ENCODE assay signal across 8 mouse cellular contexts in the genomic region with DNA sequence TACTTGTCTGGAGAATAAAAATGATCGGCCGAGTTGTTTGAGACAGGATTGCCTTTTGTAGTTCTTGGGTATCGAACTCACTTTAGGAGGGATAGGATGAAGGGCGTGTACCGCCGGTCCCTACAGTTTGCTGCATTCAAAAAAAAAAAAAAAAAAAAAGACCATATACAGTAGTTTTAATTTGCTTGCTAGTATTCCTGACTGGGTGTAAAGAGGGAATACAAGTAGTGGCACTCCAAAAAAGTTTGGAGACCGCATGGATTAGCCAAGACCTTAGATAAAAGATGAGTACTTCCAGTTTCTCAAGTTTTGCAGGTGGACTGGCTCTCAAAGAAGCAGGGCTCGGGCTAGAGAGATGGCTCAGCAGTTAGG. TPM values are rescaled to one million over a fixed set of nuclear protein-coding genes. Genes with fewer than 3 reads are reported as not detected.
DNase-seq lines count a peak whose midpoint lies in the region; ATAC-seq and TF ChIP-seq lines count a peak whose summit lies in the region.

No protein-coding gene starts in this region.

- peak overlapping the region; percentile 82 for H3K9ac ChIP-seq in heart, embryonic 15.5 days
- H3K9ac ChIP-seq in hindbrain, embryonic 12.5 days: peak overlapping the region; percentile 95
- H3K9ac ChIP-seq in midbrain, embryonic 12.5 days (replicated peaks): peak overlapping the region; percentile 90

- no peak for TF ChIP-seq POLR2A in bone marrow, adult 2 months (IDR thresholded peaks at IDR 0.05; ENCODE audit: borderline replicate concordance, control insufficient read depth, low read depth, low read length)

- TF ChIP-seq CTCF in bone marrow, adult 2 months (IDR thresholded peaks at IDR 0.05; ENCODE audit: control insufficient read depth, insufficient read depth, low read length): no peak

- H3K27ac ChIP-seq in heart, embryonic 15.5 days: peak overlapping the region; percentile 84
- H3K27ac ChIP-seq in bone marrow, adult 2 months (ENCODE audit: control insufficient read depth, insufficient read depth, low read depth, low read length, poor library complexity): peak overlapping the region; percentile 99
- no peak overlapping the region; the same call in 1 of the 2 replicates for H3K27ac ChIP-seq in hindbrain, embryonic 12.5 days
- H3K27ac ChIP-seq in midbrain, embryonic 12.5 days (replicated peaks): peak overlapping the region; percentile 68; the same call in 1 of the 2 replicates

- peaks cover 36% of the 10 kb centered on the region for H3K36me3 ChIP-seq in heart, embryonic 15.5 days
- H3K36me3 ChIP-seq in hindbrain, embryonic 12.5 days: peaks cover 31% of the 10 kb centered on the region
- H3K36me3 ChIP-seq in midbrain, embryonic 12.5 days: peaks cover 32% of the 10 kb centered on the region

- H3K4me2 ChIP-seq in heart, embryonic 15.5 days: peak overlapping the region; percentile 62
- peak overlapping the region; percentile 83 for H3K4me2 ChIP-seq in hindbrain, embryonic 12.5 days (replicated peaks)
- H3K4me2 ChIP-seq in midbrain, embryonic 12.5 days (replicated peaks): peak overlapping the region; percentile 76

- DNase-seq in heart, postnatal 10 days: no peak
- no peak for DNase-seq in thymus, postnatal 14 days
- DNase-seq in spleen, postnatal 36 days (ENCODE audit: low spot score in 2 of 2): no peak
- no peak for DNase-seq in thymus, adult 18-20 months

- peaks cover 18% of the 10 kb centered on the region for H3K4me1 ChIP-seq in heart, embryonic 15.5 days (replicated peaks)
- no peaks in the 10 kb centered on the region; the same call in 1 of the 2 replicates for H3K4me1 ChIP-seq in bone marrow, adult 2 months (ENCODE audit: control insufficient read depth, insufficient read depth, low read length)
- H3K4me1 ChIP-seq in hindbrain, embryonic 12.5 days: peaks cover 11% of the 10 kb centered on the region
- H3K4me1 ChIP-seq in midbrain, embryonic 12.5 days: peaks cover 17% of the 10 kb centered on the region

- peak overlapping the region; percentile 79 for H3K4me3 ChIP-seq in heart, embryonic 15.5 days
- H3K4me3 ChIP-seq in bone marrow, adult 2 months (replicated peaks; ENCODE audit: control insufficient read depth, low read depth, low read length): peak overlapping the region; percentile 66
- peak overlapping the region; percentile 97 for H3K4me3 ChIP-seq in hindbrain, embryonic 12.5 days
- H3K4me3 ChIP-seq in midbrain, embryonic 12.5 days: peak overlapping the region; percentile 98

- ATAC-seq in heart, embryonic 15.5 days (replicated peaks; ENCODE audit: insufficient number of reproducible peaks, insufficient read depth, low FRiP score, low read depth): no peak
- no peak for ATAC-seq in hindbrain, embryonic 12.5 days (ENCODE audit: low FRiP score)
- ATAC-seq in midbrain, embryonic 12.5 days (ENCODE audit: low FRiP score, low read depth): no peak

- H3K27me3 ChIP-seq in heart, embryonic 15.5 days: no peaks in the 10 kb centered on the region
- 0 out of 2 replicates have a peak, but pooled peaks cover 6% of the 10 kb centered on the region for H3K27me3 ChIP-seq in hindbrain, embryonic 12.5 days
- no peaks in the 10 kb centered on the region for H3K27me3 ChIP-seq in midbrain, embryonic 12.5 days

- intact Hi-C loops in heart, postnatal 10 days (cut with DNase I): loop anchor here (5.0 kb wide), 1 partner anchor 184 kb away; no protein-coding TSS in a partner anchor

- H3K9me3 ChIP-seq in heart, embryonic 15.5 days (replicated peaks): no peaks in the 10 kb centered on the region
- H3K9me3 ChIP-seq in hindbrain, embryonic 12.5 days (replicated peaks): no peaks in the 10 kb centered on the region
- H3K9me3 ChIP-seq in midbrain, embryonic 12.5 days: no peaks in the 10 kb centered on the region

- 5% methylated on average over 8 of the region's 8 CpGs for WGBS in heart, embryonic 15.5 days
- 8% methylated on average over 8 of the region's 8 CpGs for WGBS in bone marrow, adult 2 months
- WGBS in hindbrain, embryonic 12.5 days: 13% methylated on average over 8 of the region's 8 CpGs
- WGBS in midbrain, embryonic 12.5 days: 11% methylated on average over 8 of the region's 8 CpGs

RNA-seq across cellular contexts. Expression of a gene that starts 1.1 kb away (rescaled TPM):
- 409 and 423 TPM in 2 replicates for polyA plus RNA-seq in heart, embryonic 15.5 days (2015; fragmentation: Nextera tagmentation; extraction: Ambion mirVana)
- total RNA-seq in heart, postnatal 10 days (2021): 100 to 1,000 TPM; 201 to 206 TPM
- polyA plus RNA-seq in bone marrow, adult 2 months (2011; ENCODE audit: insufficient read depth, insufficient read length, low replicate concordance, missing spikeins): 117 TPM in 2 replicates
- 418 and 446 TPM in 2 replicates for polyA plus RNA-seq in hindbrain, embryonic 12.5 days (2016; fragmentation: Nextera tagmentation; extraction: Ambion mirVana)
- polyA plus RNA-seq in midbrain, embryonic 12.5 days (2016; fragmentation: Nextera tagmentation; extraction: Ambion mirVana): 376 and 388 TPM in 2 replicates

RNA-seq across cellular contexts. Expression of a gene that starts 10.4 kb away (rescaled TPM):
- polyA plus RNA-seq in heart, embryonic 15.5 days (2015; fragmentation: Nextera tagmentation; extraction: Ambion mirVana): 26.5 and 27.8 TPM in 2 replicates
- 100 to 1,000 TPM; 111 to 115 TPM for total RNA-seq in heart, postnatal 10 days (2021)
- polyA plus RNA-seq in bone marrow, adult 2 months (2011; ENCODE audit: insufficient read depth, insufficient read length, low replicate concordance, missing spikeins): 1.4 and 6.2 TPM in 2 replicates
- polyA plus RNA-seq in hindbrain, embryonic 12.5 days (2016; fragmentation: Nextera tagmentation; extraction: Ambion mirVana): 18.9 and 20.9 TPM in 2 replicates
- 17.0 and 17.6 TPM in 2 replicates for polyA plus RNA-seq in midbrain, embryonic 12.5 days (2016; fragmentation: Nextera tagmentation; extraction: Ambion mirVana)

RNA-seq across cellular contexts. Expression of a gene that starts 11.1 kb away (rescaled TPM):
- 6.7 and 8.7 TPM in 2 replicates for polyA plus RNA-seq in heart, embryonic 15.5 days (2015; fragmentation: Nextera tagmentation; extraction: Ambion mirVana)
- 1 to 10 TPM; 6.2 to 7.0 TPM for total RNA-seq in heart, postnatal 10 days (2021)
- 11.7 and 22.9 TPM in 2 replicates for polyA plus RNA-seq in bone marrow, adult 2 months (2011; ENCODE audit: insufficient read depth, insufficient read length, low replicate concordance, missing spikeins)
- 18.0 and 19.1 TPM in 2 replicates for polyA plus RNA-seq in hindbrain, embryonic 12.5 days (2016; fragmentation: Nextera tagmentation; extraction: Ambion mirVana)
- 21.0 and 22.0 TPM in 2 replicates for polyA plus RNA-seq in midbrain, embryonic 12.5 days (2016; fragmentation: Nextera tagmentation; extraction: Ambion mirVana)

RNA-seq across cellular contexts. Expression of a gene that starts 37.3 kb away (rescaled TPM):
- 51.2 and 53.6 TPM in 2 replicates for polyA plus RNA-seq in heart, embryonic 15.5 days (2015; fragmentation: Nextera tagmentation; extraction: Ambion mirVana)
- total RNA-seq in heart, postnatal 10 days (2021): 10 to 100 TPM; 39.8 to 43.6 TPM
- 14.9 and 16.6 TPM in 2 replicates for polyA plus RNA-seq in bone marrow, adult 2 months (2011; ENCODE audit: insufficient read depth, insufficient read length, low replicate concordance, missing spikeins)
- polyA plus RNA-seq in hindbrain, embryonic 12.5 days (2016; fragmentation: Nextera tagmentation; extraction: Ambion mirVana): 66.0 and 69.5 TPM in 2 replicates
- polyA plus RNA-seq in midbrain, embryonic 12.5 days (2016; fragmentation: Nextera tagmentation; extraction: Ambion mirVana): 71.2 and 75.7 TPM in 2 replicates

RNA-seq across cellular contexts. Expression of a gene that starts 37.4 kb away (rescaled TPM):
- polyA plus RNA-seq in heart, embryonic 15.5 days (2015; fragmentation: Nextera tagmentation; extraction: Ambion mirVana): 28.9 and 34.5 TPM in 2 replicates
- 10 to 100 TPM; 19.0 to 23.5 TPM for total RNA-seq in heart, postnatal 10 days (2021)
- 7.8 and 8.3 TPM in 2 replicates for polyA plus RNA-seq in bone marrow, adult 2 months (2011; ENCODE audit: insufficient read depth, insufficient read length, low replicate concordance, missing spikeins)
- 65.6 and 71.0 TPM in 2 replicates for polyA plus RNA-seq in hindbrain, embryonic 12.5 days (2016; fragmentation: Nextera tagmentation; extraction: Ambion mirVana)
- polyA plus RNA-seq in midbrain, embryonic 12.5 days (2016; fragmentation: Nextera tagmentation; extraction: Ambion mirVana): 72.4 and 74.3 TPM in 2 replicates
